Mouse (Mus musculus): ENCODE data around the gene Cby3.

- TF ChIP-seq POLR2A (IDR thresholded peaks at IDR 0.05; ENCODE audit: low read depth, low read length): no peak
- TF ChIP-seq CTCF (IDR thresholded peaks at IDR 0.05; ENCODE audit: extremely low read depth, insufficient read depth, insufficient read length, insufficient replicate concordance): no peak
Measured at GRCm38 (mm10) chr11:50397316-50397715, 43.1 kb downstream of the Cby3 start.

Measured in spleen, adult 2 months (tissue).